Mouse (Mus musculus): Measurements from ENCODE around the gene Trpm1. TPM values are rescaled to one million over a fixed set of nuclear protein-coding genes. Genes with fewer than 3 reads are reported as not detected.
"Not testable (repeated sequence)": the region's sequence is repeated elsewhere in the genome, so short reads cannot be mapped to it uniquely, and the experiment has no call there.

Gene Trpm1
- total RNA-seq (2021) = under 1 TPM; 0.51 to 0.78 TPM
- long read RNA-seq, experiment 1 = 0 reads
- long read RNA-seq, experiment 2 = 0 reads

DNA sequence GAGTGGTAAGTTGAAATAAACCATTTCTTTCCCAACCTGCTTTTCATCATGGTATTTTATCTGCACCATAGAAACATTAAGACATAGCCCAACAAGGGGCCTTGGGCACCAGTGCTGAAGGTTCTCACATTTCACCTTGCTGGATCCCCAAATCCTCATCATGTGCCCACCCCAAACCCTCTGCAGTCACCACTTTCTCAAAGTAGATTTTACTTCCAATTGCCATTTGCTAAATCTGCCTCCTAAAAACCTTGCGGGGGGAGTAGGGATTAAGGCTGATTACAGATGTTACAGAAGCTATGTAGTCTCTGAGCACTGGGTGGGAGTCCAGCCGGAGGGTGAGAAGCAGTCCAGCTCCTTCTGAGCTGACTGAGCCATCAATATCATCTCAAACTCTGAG lies at the start of gene Trpm1:
Gene Trpm1, plus strand, starts transcription at position 301 of the 400 bp plus-strand sequence.
- DNase-seq = no peak
- intact Hi-C loops (cut with DNase I; ENCODE audit: low total_unique reads) = loop anchor here (10.0 kb wide), 2 partner anchors 299 to 399 kb away; no protein-coding TSS in a partner anchor

DNA sequence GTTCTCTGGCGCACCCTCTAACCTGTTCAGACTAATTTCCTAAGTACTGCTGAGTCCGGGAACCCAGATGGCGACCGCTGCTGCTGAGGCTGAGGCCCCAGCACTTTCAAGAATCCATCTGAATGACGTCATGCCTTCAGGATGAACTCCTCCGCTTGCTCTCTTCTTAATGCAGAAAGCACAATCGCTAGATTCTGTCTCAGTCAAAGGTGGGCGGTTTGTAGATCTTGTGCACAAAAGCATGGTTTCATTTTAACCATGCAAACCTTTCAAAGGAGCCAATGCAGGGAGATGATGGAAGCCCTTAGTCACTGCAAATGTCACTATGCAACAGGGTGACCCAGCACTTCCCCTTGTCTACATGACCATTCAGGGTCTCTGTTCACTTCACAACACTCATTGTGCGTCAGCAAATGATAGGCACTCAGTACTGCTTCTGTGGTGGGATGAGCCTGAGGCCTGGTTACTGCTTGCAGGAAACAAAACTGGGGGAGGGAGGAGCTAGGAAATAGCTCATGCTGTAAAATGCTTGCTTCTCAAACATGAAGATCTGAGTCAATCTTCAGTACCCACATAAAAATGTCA lies 31.4 kb upstream of the Trpm1 start:
- intact Hi-C loops (cut with DNase I; ENCODE audit: low total_unique reads) = no loop called here
- DNase-seq = no peak

DNA sequence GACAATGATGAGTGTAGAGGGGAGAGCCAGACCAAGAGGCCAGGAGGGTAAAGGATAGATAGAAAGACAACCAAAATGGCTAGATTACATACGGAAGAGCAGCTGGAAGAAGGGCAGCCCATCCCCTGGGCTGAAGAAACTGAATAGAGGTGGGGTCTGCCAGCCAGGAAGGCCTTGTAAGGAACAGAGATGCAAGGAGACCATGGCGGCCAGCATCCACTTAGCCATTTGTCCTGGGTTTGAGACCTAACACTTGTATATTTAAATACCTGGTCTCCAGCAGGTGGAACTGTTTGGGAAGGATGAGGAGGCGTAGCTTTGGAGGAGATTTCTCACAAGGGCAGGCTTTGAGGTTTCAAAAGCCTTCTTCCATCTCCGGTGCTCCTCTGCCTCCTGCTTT lies 29.9 kb upstream of the Trpm1 start:
- DNase-seq = no peak
- intact Hi-C loops (cut with DNase I; ENCODE audit: low total_unique reads) = no loop called here

GRCm38 (mm10) chr7:64125994-64126393 lies 27.6 kb upstream of the Trpm1 start:
- intact Hi-C loops (cut with DNase I; ENCODE audit: low total_unique reads); DNase-seq: not testable (repeated sequence)

GRCm38 (mm10) chr7:64139866-64140265 lies 13.8 kb upstream of the Trpm1 start:
- intact Hi-C loops (cut with DNase I; ENCODE audit: low total_unique reads) = loop anchor here (10.0 kb wide), 1 partner anchor 185 kb away; no protein-coding TSS in a partner anchor
- no peak for DNase-seq

DNA sequence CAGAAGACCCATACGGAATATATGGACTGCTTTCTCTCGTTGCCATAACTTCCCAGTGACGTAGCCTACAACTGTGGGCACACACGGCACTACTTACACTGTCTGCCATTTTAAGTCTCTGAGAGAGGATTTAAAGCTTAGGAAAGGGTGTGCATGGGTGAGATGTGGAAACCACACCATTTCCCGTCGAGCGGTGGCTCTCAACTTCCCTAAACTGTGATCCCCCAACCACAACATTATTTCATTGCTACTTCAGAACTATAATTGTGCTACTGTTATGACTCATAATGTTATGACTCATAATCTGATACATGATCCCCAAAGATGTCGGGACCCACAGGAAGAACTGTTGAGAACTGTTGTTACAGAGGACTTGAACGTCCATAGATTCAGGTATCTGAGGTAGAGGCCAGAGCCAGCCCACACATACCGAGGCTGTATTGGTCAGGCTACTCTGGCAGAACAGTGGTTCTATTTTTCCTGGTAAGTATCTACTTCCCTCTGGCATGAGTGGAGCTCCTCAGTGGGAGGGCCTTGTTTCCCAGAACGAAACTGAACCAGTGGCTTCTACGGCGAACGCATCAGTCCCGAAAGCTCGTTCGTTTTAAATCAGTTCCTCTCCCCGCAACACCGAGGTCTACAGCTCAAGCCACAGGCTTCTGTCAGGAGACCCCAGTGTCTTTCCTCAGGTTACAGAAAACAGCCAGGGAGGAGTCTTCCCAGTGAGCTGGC lies 12.2 kb upstream of the Trpm1 start:
- intact Hi-C loops (cut with DNase I; ENCODE audit: low total_unique reads) = loop anchor here (10.0 kb wide), 1 partner anchor 187 kb away; no protein-coding TSS in a partner anchor
- no peak for DNase-seq

DNA sequence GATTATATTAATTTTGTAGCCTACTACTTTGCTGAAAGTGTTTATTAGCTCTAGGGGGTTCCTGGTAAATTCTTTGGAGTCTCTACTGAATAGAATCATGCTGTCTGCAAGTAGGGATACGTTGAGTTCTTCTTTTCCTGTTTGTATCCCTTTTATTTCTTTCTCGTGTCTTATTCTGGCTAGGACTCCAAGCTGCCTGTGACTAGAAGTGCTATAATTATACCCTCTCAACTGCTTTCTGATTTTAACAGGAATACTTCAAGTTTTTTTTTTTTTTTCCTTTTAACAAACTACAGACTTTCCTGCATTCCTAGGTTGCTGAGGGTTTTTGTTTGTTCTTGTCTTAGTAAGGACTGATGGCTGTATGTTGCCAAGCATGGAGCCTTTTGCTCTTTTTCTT lies 4.3 kb upstream of the Trpm1 start:
- DNase-seq = no peak
- intact Hi-C loops (cut with DNase I; ENCODE audit: low total_unique reads) = loop anchor here (10.0 kb wide), 1 partner anchor 195 kb away; no protein-coding TSS in a partner anchor

GRCm38 (mm10) chr7:64149747-64150146 lies 3.9 kb upstream of the Trpm1 start:
- intact Hi-C loops (cut with DNase I; ENCODE audit: low total_unique reads) = loop anchor here (10.0 kb wide), 3 partner anchors 195 to 395 kb away; no protein-coding TSS in a partner anchor
- no peak for DNase-seq

DNA sequence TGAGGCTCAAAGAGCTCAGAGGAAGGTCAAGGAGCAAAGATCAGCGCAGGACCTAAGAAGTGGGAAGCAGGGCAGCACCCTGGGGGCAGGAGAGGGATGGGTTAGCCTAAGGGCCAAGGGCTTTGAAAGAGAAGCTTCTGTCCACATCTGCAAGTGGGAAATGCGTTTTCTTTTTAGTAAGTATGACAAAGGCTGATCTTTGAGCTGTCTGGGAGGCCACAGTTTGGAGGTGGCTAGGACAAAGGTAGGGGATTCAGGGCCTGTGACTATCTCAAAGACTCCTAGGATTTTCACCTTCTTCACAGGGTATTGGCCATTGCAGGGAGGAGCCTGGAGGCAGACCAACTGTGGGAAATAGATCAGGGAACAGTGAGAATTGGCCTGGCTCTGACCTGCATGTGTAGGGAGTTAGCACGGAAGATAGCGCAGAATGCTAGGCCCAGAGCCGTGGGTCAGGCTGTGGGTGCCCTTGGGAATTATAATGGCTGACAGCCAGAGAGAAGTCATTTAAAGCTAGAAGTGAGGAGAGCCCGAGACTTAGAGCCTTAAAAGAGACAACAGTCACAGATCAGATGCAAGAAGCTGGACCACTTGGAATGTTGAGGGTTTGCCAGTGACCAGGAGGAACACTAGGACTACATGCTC lies 3.1 kb upstream of the Trpm1 start:
- intact Hi-C loops (cut with DNase I; ENCODE audit: low total_unique reads) = loop anchor here (10.0 kb wide), 2 partner anchors 296 to 396 kb away; no protein-coding TSS in a partner anchor

DNA sequence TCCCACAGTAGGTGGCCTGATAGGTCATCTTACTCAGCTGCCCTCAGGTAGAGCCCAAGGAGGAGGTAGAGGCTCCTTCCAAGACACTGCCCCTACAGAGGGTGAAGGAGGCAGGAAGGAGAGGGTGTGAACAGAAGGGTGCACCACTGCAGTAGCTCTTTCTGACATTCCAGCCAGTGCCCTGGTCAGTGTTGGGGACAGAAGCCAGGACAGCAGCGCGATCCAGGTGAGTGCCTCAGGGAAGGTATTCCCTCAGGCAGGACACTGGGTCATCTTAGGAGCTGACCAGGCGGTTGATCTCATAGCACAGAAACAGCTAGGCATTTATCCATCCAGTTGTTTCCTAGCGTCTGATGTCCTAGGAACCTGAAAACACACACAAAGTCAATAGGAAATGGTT lies 1.6 kb downstream of the Trpm1 start:
- intact Hi-C loops (cut with DNase I; ENCODE audit: low total_unique reads) = loop anchor here (10.0 kb wide), 2 partner anchors 300 to 400 kb away; no protein-coding TSS in a partner anchor

More for the DNA sequence above, 3.1 kb upstream of the Trpm1 start:
- DNase-seq = no peak

GRCm38 (mm10) chr7:64155687-64156086 lies 2.1 kb downstream of the Trpm1 start:
- intact Hi-C loops (cut with DNase I; ENCODE audit: low total_unique reads) = loop anchor here (10.0 kb wide), 2 partner anchors 301 to 401 kb away; no protein-coding TSS in a partner anchor
- DNase-seq = peak; percentile 64

More for the DNA sequence above, 1.6 kb downstream of the Trpm1 start:
- DNase-seq = no peak

GRCm38 (mm10) chr7:64156271-64156911 lies 2.8 kb downstream of the Trpm1 start:
- peak; percentile 39 for DNase-seq
- intact Hi-C loops (cut with DNase I; ENCODE audit: low total_unique reads) = loop anchor here (10.0 kb wide), 2 partner anchors 302 to 402 kb away; no protein-coding TSS in a partner anchor

DNA sequence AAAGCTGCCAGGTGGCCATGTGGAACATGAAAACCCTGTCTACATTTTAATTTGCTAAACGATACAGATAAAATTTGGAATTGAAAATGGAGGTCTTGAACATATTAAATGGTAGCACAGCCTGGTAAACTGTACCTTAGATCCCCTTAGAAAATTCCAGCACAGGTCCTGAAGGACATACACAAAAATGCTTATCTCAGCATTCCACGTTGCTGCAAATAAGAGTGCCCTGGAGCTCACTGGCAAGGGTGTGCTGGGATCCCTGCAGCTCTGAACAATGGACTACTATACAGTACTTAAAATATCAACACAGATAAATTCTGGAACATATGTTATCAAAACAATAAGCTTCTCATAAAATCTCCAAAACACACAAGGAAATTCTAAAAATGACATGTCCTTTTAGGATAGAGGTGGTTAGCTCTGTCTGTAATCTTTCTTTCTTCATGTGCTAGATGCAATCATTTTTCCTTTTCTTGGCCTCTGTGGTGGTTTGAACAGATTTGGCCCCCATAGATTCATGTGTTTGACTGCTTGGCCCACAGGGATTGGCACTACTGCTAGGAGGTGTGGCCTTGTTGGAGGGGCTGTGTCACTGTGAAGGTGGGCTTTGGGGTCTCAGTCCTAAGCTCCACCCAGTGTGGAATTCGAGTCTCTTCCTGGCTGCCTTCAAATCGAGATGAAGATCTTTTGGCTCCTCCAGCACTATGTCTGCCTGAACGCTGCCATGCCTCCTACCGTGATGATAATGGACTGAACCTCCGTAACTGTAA lies 3.5 kb downstream of the Trpm1 start:
- intact Hi-C loops (cut with DNase I; ENCODE audit: low total_unique reads) = loop anchor here (10.0 kb wide), 2 partner anchors 302 to 402 kb away; no protein-coding TSS in a partner anchor
- DNase-seq = no peak

GRCm38 (mm10) chr7:64158281-64159055 lies 4.8 kb downstream of the Trpm1 start:
- intact Hi-C loops (cut with DNase I; ENCODE audit: low total_unique reads) = loop anchor here (10.0 kb wide), 2 partner anchors 304 to 404 kb away; no protein-coding TSS in a partner anchor
- no peak for DNase-seq

DNA sequence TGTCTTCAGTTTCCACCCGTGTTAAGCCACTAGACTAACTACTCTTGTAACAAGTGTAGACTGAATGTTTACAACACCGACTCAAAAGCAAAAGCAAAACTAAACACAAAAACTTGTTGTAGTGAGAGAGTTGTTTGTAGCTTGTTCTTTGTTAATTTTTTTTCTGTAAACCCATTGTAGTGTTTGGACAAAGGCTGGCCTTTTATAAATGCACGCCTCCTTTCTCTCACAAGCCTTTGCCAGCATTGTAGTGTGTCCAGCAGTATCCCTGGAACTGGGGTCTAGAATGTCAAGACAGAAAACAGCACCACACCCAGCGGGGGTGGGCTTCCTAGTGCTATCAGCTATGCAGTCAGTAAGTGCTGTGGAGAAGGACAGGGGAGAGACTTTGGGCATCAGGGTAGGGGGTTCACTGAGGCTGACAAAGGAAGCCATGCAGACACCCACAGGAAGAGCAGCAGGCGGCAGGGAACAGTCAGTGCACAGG lies 5.5 kb downstream of the Trpm1 start:
- intact Hi-C loops (cut with DNase I; ENCODE audit: low total_unique reads) = loop anchor here (10.0 kb wide), 2 partner anchors 304 to 404 kb away; no protein-coding TSS in a partner anchor

DNA sequence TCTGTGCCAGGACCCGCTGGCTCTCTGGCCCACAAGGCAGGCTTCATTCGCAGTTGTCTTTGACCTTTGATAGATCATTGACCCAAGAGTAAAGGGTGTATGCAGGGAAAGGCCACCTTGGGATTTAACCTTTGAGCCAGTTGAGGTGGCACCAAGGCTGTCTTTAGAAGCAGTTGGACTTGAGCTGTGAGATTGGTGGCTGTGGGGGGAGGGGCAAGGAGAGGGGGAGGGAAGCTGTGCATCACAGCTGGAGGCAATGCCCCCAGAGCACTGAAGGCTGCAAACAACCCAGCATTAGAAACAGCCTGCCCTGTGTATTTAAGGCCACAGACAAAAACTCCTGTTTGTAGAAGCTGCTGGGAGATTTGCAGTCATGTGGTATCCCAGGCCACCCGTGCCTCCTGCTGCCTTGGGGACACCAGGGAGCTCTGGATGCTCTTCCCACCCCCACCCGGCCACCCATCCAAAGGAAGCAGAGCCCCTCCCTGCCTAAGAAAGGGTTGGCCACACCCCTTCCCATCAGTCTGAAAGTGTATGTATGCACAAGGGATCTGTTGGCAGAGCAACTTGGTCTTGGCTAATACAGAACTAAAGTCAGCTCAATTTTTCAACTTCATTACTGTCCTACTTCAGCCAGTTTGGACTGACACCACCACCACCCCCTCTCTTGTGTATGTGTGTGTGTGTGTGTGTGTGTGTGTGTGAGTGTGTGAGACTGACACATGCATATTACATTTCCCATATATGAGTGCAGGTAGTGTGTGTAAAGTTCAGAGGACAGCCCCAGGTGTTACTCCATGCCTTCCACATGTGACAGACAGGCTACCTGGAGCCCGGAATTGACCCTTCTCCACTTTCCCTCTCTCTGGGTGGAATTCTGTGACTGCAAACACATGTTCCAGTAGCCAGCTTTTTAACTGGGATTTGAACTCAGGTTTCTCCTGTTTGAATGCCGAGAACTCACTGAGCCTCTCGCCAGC lies 6.3 kb downstream of the Trpm1 start:
- intact Hi-C loops (cut with DNase I; ENCODE audit: low total_unique reads) = loop anchor here (10.0 kb wide), 2 partner anchors 305 to 405 kb away; no protein-coding TSS in a partner anchor
- no peak for DNase-seq

More for the DNA sequence above, 5.5 kb downstream of the Trpm1 start:
- DNase-seq = peak; percentile 10

Data from gastrocnemius, postnatal 14 days (tissue).